Mouse (Mus musculus): ENCODE measurements around the gene Gpr21. TPM values are rescaled to one million over a fixed set of nuclear protein-coding genes. Genes with fewer than 3 reads are reported as not detected.

The Gpr21 gene
- polyA plus RNA-seq, 1 experiment from 2014 or later, result 0.94 TPM

DNA sequence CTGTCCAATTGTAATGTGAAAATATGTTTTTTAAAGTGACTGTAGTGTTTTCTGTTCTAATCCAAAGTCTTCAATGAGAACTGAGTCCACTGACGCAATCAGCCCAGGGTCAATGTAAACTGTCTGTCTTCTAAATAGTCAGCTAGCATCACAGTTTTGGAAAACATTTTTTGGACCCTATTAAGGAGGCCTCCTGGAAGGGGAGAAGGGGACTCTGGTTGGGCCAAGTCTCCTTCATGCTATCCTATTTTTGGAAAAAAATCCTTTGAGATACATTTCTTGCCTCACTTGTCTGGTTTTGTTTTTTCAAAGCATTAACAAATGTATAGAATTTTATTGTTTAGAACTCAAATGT, 3.1 kb downstream of the Gpr21 start:
- Histone ChIP-seq H3K9ac (replicated peaks; ENCODE audit: low read depth) (no peak overlapping the region), H3K27ac (ENCODE audit: low read length) (no peak overlapping the region), H3K27me3 (replicated peaks; ENCODE audit: insufficient read depth, low read length) (no peaks in the 10 kb centered on the region), H3K4me1 (ENCODE audit: insufficient read depth, low read depth, low read length) (no peaks in the 10 kb centered on the region), H3K9me3 (ENCODE audit: low read length) (no peaks in the 10 kb centered on the region), H3K4me2 (replicated peaks; ENCODE audit: low read depth, low read length) (no peak overlapping the region), H3K36me3 (ENCODE audit: insufficient read depth, low read length) (no peaks in the 10 kb centered on the region; the same call in 1 of the 2 replicates), H3K4me3 (ENCODE audit: low read depth, low read length) (no peak overlapping the region)
- ATAC-seq, result peak; percentile 58
- peak; percentile 32 for DNase-seq (ENCODE audit: low spot score)
- no peak for TF ChIP-seq EP300 (IDR thresholded peaks at IDR 0.05)
- no peak for TF ChIP-seq CTCF (IDR thresholded peaks at IDR 0.05)
- 69% methylated on average over 1 of the region's 1 CpGs for WGBS

DNA sequence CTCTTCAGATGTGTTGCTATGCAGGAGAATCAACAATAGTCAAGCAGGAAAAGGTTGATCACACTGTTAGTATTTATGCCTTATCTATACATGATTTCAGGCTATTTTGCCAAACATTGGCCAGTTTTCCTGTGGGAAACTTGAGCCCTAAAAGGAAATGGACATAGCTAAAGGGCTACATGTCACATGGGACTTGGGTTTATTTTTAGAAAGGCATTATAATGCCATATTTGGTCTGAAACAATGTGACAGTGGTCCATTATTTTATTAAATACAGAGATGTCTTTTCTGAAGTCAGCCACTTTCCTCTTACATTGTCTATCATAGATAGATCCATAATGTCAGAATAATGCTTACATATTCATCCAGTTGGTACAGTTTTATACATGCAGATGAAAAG, 11.5 kb downstream of the Gpr21 start:
- Histone ChIP-seq H3K36me3 (ENCODE audit: insufficient read depth, low read length) (no peaks in the 10 kb centered on the region), H3K4me3 (ENCODE audit: low read depth, low read length) (no peak overlapping the region), H3K27ac (ENCODE audit: low read length) (no peak overlapping the region), H3K4me1 (ENCODE audit: insufficient read depth, low read depth, low read length) (no peaks in the 10 kb centered on the region), H3K9ac (replicated peaks; ENCODE audit: low read depth) (no peak overlapping the region), H3K4me2 (replicated peaks; ENCODE audit: low read depth, low read length) (no peak overlapping the region), H3K27me3 (replicated peaks; ENCODE audit: insufficient read depth, low read length) (no peaks in the 10 kb centered on the region), H3K9me3 (ENCODE audit: low read length) (no peaks in the 10 kb centered on the region)
- TF ChIP-seq CTCF (IDR thresholded peaks at IDR 0.05), result no peak
- no peak for TF ChIP-seq EP300 (IDR thresholded peaks at IDR 0.05)
- ATAC-seq (no peak), DNase-seq (ENCODE audit: low spot score) (no peak)

DNA sequence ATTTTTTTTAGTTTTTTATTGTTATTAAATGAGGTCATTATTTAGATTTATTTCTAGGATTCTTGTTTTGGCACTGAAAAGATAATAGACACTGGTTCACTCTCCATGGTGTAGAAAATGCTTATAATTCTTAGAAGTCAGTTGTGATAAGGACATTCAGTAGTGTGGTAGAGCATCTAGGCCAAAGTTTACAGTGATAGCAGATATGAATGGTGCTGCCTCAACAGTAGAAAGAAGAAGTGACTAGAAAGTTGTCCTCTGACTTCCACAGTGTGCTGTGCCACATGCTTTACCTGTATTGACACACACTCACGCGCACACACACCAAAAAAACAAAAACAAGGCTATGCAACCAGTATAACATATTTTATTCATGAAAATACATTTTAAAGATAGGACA, 13.3 kb downstream of the Gpr21 start:
- no peak for ATAC-seq
- 94% methylated on average over 2 of the region's 2 CpGs for WGBS

DNA sequence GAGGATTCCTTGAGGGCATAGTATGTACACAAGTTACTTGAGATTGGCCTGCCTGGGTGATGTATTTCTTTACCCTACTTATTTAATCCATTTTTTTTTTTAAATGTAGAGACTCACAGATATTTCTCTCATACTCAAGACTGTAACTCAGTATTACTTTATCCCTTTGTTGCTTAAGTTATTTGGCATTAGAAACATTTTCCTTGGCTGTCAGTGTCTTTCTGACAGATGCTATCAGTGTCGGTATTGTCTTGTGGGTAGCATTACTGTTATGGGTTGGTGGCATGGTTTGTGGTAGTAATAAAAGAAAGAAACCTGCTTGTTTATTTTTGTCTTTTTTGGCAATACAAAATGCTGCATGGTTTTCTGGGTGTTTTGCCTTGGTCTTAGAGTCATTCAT, 14.6 kb downstream of the Gpr21 start:
- no peak for DNase-seq (ENCODE audit: low spot score)
- ATAC-seq, result no peak
- H3K9ac ChIP-seq (replicated peaks; ENCODE audit: low read depth), result no peak overlapping the region
- 65% methylated on average over 1 of the region's 1 CpGs for WGBS
- H3K27me3 ChIP-seq (replicated peaks; ENCODE audit: insufficient read depth, low read length), result no peaks in the 10 kb centered on the region
- peaks cover 17% of the 10 kb centered on the region; the same call in 1 of the 2 replicates for H3K36me3 ChIP-seq (ENCODE audit: insufficient read depth, low read length)
- no peak for TF ChIP-seq EP300 (IDR thresholded peaks at IDR 0.05)
- no peak for TF ChIP-seq CTCF (IDR thresholded peaks at IDR 0.05)
- H3K4me1 ChIP-seq (ENCODE audit: insufficient read depth, low read depth, low read length), result no peaks in the 10 kb centered on the region
- H3K27ac ChIP-seq (ENCODE audit: low read length), result no peak overlapping the region
- no peak overlapping the region for H3K4me2 ChIP-seq (replicated peaks; ENCODE audit: low read depth, low read length)
- no peaks in the 10 kb centered on the region for H3K9me3 ChIP-seq (ENCODE audit: low read length)
- no peak overlapping the region for H3K4me3 ChIP-seq (ENCODE audit: low read depth, low read length)

More for the DNA sequence above, 13.3 kb downstream of the Gpr21 start:
- no peaks in the 10 kb centered on the region for H3K4me1 ChIP-seq (ENCODE audit: insufficient read depth, low read depth, low read length)
- TF ChIP-seq CTCF (IDR thresholded peaks at IDR 0.05) (no peak), EP300 (IDR thresholded peaks at IDR 0.05) (no peak)
- H3K27ac ChIP-seq (ENCODE audit: low read length), result no peak overlapping the region
- H3K4me2 ChIP-seq (replicated peaks; ENCODE audit: low read depth, low read length), result no peak overlapping the region
- DNase-seq (ENCODE audit: low spot score), result no peak
- no peak overlapping the region for H3K9ac ChIP-seq (replicated peaks; ENCODE audit: low read depth)
- no peaks in the 10 kb centered on the region for H3K9me3 ChIP-seq (ENCODE audit: low read length)
- H3K36me3 ChIP-seq (ENCODE audit: insufficient read depth, low read length), result 0 out of 2 replicates have a peak, but pooled peaks cover 5% of the 10 kb centered on the region
- H3K4me3 ChIP-seq (ENCODE audit: low read depth, low read length), result no peak overlapping the region
- H3K27me3 ChIP-seq (replicated peaks; ENCODE audit: insufficient read depth, low read length), result no peaks in the 10 kb centered on the region

DNA sequence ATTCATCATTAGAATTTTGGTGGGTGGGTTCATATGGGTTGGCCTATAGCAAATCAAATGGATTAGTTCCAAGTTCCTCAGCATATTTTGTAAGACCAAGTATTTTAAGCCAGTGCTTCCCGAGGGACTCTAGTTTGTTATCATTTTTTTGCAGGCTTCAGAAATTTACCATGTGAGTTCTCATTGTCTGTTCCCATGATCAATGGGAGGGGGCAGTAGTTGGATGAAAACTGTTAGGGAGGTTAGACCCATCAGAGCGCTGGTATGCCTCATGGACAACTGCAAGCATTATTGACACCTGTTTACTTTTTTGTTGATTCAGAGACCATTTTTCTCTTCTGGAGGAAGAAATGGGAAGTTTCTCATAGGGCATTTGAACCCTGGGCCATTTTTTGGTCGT, 15.5 kb downstream of the Gpr21 start:
- Histone ChIP-seq H3K4me2 (replicated peaks; ENCODE audit: low read depth, low read length) (no peak overlapping the region), H3K27me3 (replicated peaks; ENCODE audit: insufficient read depth, low read length) (no peaks in the 10 kb centered on the region), H3K4me3 (ENCODE audit: low read depth, low read length) (no peak overlapping the region), H3K4me1 (ENCODE audit: insufficient read depth, low read depth, low read length) (no peaks in the 10 kb centered on the region), H3K9me3 (ENCODE audit: low read length) (no peaks in the 10 kb centered on the region), H3K9ac (replicated peaks; ENCODE audit: low read depth) (no peak overlapping the region), H3K36me3 (ENCODE audit: insufficient read depth, low read length) (peaks cover 17% of the 10 kb centered on the region; the same call in 1 of the 2 replicates), H3K27ac (ENCODE audit: low read length) (no peak overlapping the region)
- TF ChIP-seq CTCF (IDR thresholded peaks at IDR 0.05) (no peak), EP300 (IDR thresholded peaks at IDR 0.05) (no peak)
- WGBS, result 71% methylated on average over 3 of the region's 3 CpGs
- ATAC-seq, result no peak
- no peak for DNase-seq (ENCODE audit: low spot score)

DNA sequence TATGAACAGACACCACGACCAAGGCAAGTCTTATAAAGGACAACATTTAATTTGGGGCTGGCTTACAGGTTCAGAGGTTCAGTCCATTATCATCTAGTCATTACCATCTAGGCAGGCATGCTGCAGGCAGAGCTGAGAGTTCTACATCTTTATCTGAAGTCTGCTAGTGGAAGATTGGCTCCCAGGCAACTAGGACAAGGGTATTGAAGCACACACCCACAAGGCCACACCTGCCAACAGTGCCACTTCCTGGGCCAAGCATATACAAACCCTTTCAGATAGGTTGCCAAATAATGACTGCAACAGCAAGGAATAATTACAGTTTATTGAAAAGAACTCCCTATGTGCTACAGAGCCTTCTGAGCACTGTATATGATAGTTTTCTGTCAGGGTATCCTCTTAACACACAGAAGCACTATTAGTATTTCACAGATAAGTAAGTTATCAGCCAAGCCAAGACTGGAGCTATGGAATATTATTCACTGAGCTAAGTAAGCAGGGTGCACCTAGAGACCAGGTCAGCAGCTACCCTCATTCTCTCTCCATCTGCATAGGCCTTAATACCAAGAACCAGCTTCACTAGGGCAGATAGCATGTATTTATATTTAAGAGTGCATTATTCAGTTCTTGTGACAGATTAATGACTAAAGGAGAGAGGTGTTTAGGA, 33.3 kb downstream of the Gpr21 start:
- Histone ChIP-seq H3K4me1 (ENCODE audit: insufficient read depth, low read depth, low read length) (no peaks in the 10 kb centered on the region), H3K36me3 (ENCODE audit: insufficient read depth, low read length) (peaks cover 15% of the 10 kb centered on the region; the same call in 1 of the 2 replicates)

More for the DNA sequence above, 33.3 kb downstream of the Gpr21 start:
- WGBS, result 85% methylated on average over 1 of the region's 1 CpGs
- no peak overlapping the region for H3K4me2 ChIP-seq (replicated peaks; ENCODE audit: low read depth, low read length)
- peaks cover 2% of the 10 kb centered on the region; the same call in 1 of the 2 replicates for H3K9me3 ChIP-seq (ENCODE audit: low read length)
- ATAC-seq (no peak), DNase-seq (ENCODE audit: low spot score) (no peak)
- no peak overlapping the region for H3K4me3 ChIP-seq (ENCODE audit: low read depth, low read length)
- H3K27ac ChIP-seq (ENCODE audit: low read length), result no peak overlapping the region
- no peaks in the 10 kb centered on the region for H3K27me3 ChIP-seq (replicated peaks; ENCODE audit: insufficient read depth, low read length)
- no peak overlapping the region for H3K9ac ChIP-seq (replicated peaks; ENCODE audit: low read depth)
- TF ChIP-seq EP300 (IDR thresholded peaks at IDR 0.05) (no peak), CTCF (IDR thresholded peaks at IDR 0.05) (no peak)
